Mouse (Mus musculus): ENCODE data around the gene Mmab.

Gene Mmab

GRCm38 (mm10) chr5:114443566-114444367 is at the start of gene Mmab, which contains the start of gene Mvk:
TSS of gene Mmab (minus strand) at chr5:114444060.
TSS of gene Mvk (plus strand) at chr5:114444269.
- peak; percentile 99 for DNase-seq

DNA sequence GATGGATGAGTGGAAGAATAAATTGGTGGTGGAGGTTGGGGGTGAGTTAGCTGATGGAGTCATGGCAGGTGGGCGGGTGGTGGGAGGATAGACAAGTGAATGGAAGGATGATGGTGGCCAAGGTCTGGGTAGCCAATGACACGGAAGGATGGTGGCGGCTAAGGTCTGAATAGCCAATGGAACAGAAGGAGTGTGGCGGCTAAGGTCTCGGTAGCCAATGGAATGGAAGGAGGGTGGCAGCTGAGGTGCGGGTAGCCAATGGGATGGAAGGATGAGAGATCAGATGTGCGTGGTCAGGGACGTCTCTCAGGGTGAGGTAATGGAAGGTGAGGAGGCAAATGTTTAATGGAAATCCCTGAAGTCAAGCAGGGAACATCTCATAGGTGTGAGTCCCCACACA is 46.4 kb upstream of the Mmab start:
- no peak for DNase-seq

DNA sequence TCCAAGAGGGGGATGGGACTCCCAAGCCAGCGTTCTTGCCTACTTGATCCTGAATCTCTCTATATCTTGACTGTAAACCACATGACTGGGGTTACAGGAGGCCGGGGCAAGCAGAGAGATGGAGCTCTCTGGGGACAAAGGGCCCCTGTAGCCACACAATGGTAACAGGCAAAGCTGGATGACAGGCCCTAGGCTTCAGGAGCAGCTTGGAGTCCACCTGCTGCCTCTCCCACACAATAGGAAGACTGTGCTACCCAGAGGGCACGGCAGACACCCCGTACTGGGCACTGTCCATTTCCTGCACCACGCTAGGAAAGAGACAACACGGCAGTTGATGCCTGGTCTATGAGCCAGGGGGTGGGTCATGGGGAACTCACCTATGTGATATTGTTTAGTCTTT is 45.7 kb upstream of the Mmab start:
- no peak for DNase-seq

GRCm38 (mm10) chr5:114485685-114486084 is 41.8 kb upstream of the Mmab start:
- no peak for DNase-seq

DNA sequence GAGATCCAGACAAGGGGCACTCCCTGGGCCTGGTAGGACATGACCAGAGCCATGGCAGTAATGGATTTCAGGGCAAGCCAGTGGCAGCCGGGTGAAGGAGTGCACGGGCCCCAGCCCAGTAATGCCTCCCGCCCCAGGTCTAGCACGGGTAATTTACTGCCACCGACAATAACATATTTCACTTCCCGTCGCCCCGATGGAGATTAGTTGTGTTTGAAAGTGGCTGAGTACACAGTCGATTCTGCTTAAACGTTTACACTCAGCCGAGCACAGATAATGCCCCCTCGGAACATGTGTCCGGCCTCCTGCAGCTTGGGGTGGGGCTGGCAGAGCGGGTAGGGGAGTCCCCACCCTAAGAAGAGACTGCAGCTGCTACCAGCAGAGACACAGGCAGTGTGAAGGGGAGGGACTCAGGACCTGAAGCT is 38.7 kb upstream of the Mmab start:
- DNase-seq: no peak

- DNase-seq: no peak
Observed at GRCm38 (mm10) chr5:114478267-114478666, 34.4 kb upstream of the Mmab start.

DNA sequence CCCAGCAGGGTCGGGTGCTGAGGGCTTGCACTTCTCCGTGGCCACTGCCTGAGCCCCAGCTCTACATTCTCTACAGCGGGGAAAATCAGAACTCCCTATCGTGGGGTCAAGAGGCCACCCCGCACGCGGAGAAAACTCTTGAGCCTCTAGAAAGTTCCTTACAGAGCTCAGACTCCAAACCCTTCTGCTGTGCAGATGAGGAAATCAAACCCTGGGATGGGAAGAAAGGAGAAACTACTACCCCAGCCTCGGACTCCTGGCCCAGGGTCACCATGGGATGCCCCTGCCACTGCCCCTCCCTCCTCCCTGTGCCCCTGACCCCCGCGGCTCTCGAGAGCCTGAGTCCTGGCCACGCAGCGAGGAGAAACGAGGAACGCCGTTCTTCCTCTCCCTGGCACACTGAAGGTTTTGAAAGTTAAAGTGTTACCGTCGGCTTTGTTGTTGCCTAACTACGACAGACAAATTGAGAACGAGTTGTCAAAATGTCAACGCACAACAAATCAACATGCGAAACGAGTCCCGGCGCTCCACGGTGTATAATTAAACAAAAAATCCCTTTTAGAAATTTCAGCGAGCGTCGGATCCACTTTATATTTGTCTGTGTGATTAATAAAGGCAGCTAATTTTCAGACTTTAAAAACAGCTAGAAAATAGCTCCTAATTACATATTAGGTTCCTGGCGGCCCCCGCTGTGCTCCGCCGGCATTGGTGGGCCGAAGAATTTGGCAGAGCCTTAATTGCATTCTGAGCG is 31.1 kb upstream of the Mmab start:
- no peak for DNase-seq

DNA sequence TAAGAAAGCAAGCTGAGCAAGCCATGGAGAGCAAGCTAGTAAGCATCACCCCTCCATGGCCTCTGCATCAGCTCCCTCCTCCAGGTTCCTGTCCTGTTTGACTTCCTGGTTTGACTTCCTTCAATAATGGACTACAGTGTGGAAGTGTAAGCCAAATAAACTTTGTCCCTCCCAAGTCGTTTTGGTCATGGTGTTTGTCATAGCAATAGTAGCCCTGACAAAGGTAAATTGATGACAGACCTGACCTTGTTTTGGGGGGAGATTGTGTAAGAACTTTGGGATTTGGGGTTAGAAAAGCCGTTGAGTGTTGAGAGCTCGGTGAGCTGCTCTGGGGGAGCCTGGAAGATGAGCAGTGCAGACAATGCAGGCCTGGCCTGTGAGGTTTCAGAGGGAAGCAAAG is 26.5 kb upstream of the Mmab start:
- no peak for DNase-seq

DNA sequence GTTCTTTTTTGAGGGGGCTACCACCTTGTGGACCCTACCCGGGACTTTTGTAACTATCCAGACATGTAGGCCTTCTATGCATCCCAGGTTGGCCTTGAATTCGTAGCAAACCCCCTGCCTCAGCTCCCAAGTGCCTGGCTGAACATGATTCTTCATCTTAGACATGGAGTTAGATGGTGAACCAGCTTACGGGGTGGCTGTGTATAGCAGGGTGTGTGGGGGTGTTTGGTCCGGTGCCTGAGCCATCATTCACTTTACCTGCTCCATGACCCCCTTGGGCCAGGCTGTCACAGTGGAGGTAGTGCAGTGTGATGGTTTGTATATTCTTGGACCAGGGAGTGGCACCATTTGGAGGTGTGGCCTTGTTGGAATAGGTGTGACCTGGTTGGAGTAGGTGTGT is 24.1 kb upstream of the Mmab start:
- no peak for DNase-seq

DNA sequence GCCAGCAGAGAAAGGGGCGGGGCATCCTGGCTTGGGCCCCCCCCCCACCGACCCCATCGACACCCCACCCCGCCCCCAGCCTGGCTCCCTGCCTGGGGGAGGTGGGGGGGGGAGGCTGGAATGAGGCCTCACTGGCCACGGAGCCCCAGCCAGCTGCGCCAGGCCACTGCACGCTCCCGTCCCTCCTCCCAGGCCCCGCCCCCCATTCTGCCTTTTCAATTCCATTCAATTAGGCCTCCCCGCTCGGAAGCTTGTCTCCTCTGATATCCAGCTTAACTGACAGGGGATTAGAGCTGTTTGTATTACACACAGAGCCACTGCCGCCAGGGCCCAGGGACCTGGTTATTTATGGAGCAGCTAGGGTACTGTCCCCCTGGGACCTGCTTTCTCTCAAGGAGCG is 23.6 kb upstream of the Mmab start:
- no peak for DNase-seq

GRCm38 (mm10) chr5:114467019-114467418 is 23.2 kb upstream of the Mmab start:
- DNase-seq: no peak

GRCm38 (mm10) chr5:114465641-114466040 is 21.8 kb upstream of the Mmab start:
- no peak for DNase-seq

DNA sequence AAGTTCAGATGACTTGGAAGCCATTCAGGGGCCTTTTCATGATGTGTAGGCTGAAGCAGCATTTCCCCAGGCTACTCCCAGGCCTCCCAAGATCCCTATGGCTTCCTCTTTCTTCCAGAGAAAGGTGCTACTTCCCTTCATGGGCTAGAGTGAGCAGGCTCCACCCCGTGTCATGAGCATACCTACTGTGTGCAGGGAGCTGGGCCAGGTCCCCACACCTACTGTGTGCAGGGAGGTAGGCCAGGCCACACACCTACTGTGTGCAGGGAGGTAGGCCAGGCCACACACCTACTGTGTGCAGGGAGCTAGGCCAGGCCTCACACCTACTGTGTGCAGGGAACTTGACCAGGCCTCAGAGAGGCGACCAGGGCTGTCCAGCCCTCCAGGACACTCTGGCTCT is 20.7 kb upstream of the Mmab start:
- DNase-seq: no peak

- no peak for DNase-seq
Observed at GRCm38 (mm10) chr5:114462067-114463040, 18.5 kb upstream of the Mmab start.

- peak; percentile 74 for DNase-seq
Observed at GRCm38 (mm10) chr5:114461238-114461637, 17.4 kb upstream of the Mmab start.

GRCm38 (mm10) chr5:114456995-114457605 is 13.2 kb upstream of the Mmab start:
- DNase-seq: no peak

DNA sequence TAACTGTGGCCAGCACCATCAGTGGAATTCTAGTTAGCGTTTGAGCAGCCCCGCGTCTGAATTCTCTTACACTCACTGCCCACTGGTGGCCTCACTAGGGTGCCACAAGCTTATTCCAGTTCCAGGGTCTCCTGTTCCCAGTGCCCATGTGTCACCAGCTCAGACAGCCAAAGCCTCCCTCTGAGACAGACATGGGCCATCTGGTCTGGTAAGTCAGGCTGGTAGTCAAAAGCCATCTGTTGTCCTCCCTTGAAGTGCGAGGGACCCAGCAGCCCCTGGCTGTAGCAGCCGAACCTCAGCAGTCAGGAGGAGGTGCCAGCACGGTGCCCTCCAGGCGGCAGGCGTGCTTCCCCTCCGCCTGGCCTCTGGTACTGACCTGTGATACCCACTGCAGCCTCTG is 12.4 kb upstream of the Mmab start:
- DNase-seq: peak; percentile 77

- DNase-seq: no peak
Observed at GRCm38 (mm10) chr5:114449011-114449410, 5.2 kb upstream of the Mmab start.

- no peak for DNase-seq
Observed at GRCm38 (mm10) chr5:114444368-114444692, 470 bp upstream of the Mmab start.

DNA sequence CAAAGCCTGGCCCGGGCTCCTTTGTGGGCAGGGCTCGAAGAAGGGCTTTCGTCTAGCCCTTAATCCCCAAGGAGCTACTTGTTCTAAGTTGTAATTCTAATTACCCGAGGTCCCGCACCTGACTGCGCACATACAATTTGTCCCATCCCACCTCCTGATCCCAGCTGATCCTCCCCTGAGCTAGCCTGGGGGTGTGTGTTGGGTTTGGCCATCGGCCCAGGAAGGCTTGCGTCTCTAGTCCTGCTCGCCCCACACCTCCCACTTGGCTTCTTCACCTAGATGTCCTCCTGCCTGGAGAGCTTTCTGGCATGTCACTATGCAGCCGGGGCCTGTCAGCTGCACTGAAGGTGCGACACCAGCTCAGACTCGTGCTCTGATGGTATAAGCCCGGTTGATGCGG is 8.3 kb downstream of the Mmab start:
- DNase-seq: no peak

- no peak for DNase-seq
Observed at GRCm38 (mm10) chr5:114434359-114434758, 9.5 kb downstream of the Mmab start.

GRCm38 (mm10) chr5:114429781-114430180 is 14.1 kb downstream of the Mmab start:
- DNase-seq: no peak

DNA sequence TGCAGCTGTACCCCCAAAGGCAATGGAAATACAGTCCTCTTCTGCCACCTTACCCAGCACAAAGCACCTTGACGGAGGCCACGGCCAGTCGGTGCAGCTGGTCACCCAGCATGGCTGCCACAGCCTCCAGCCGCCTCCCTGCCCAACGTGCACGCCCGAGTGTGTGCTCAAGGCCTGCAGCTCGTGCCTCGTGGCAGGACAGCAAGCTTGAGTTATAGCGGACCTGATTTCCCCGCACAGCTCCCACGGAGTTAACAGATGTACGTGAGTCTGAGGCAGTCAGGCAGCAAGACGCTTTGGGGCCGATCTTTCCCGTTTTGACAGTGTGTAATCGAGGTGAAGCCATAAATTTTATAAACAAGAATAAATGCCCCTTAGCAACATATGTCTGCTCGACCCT is 15.2 kb downstream of the Mmab start:
- no peak for DNase-seq
